Mouse (Mus musculus) neural tube, embryonic 13.5 days (tissue): ENCODE results near the gene Sergef. TPM values are rescaled to one million over a fixed set of nuclear protein-coding genes. Genes with fewer than 3 reads are reported as not detected.

Experiments used
- ATAC-seq: fragments of 200-750 bp; cut with Nextera tagmentation; 2 replicates; pipeline ENCODE4 v1.8.0; 2017; ENCODE audit warnings: low read depth, mild to moderate bottlenecking, moderate TSS enrichment, moderate library complexity
- H3K27ac ChIP-seq: fragments of 300-500 bp; sonication (generic); replicated peaks from 2 replicates; pipeline ENCODE4 v1.5.1; 2015; ENCODE audit warnings: moderate library complexity, mild to moderate bottlenecking, inconsistent platforms
- H3K27me3 ChIP-seq: fragments of 300-500 bp; sonication (generic); 2 replicates; pipeline ENCODE4 v1.6.1; 2015; ENCODE audit warnings: mild to moderate bottlenecking, inconsistent platforms
- H3K36me3 ChIP-seq: fragments of 300-500 bp; sonication (generic); 2 replicates; pipeline ENCODE4 v1.6.1; 2015; ENCODE audit warnings: mild to moderate bottlenecking, inconsistent platforms
- H3K4me1 ChIP-seq: fragments of 300-500 bp; sonication (generic); replicated peaks from 2 replicates; pipeline ENCODE4 v1.6.1; 2015; ENCODE audit warnings: inconsistent platforms
- H3K4me2 ChIP-seq: fragments of 300-500 bp; sonication (generic); 2 replicates; pipeline ENCODE4 v1.6.1; 2015; ENCODE audit warnings: inconsistent platforms, mild to moderate bottlenecking, moderate library complexity
- H3K4me3 ChIP-seq: fragments of 300-500 bp; sonication (generic); 2 replicates; pipeline ENCODE4 v1.5.1; 2015; ENCODE audit warnings: mild to moderate bottlenecking, inconsistent platforms
- H3K9ac ChIP-seq: fragments of 300-500 bp; sonication (generic); 2 replicates; pipeline ENCODE4 v1.6.1; 2015; ENCODE audit warnings: moderate library complexity, mild to moderate bottlenecking, inconsistent platforms
- H3K9me3 ChIP-seq: fragments of 300-500 bp; sonication (generic); 2 replicates; pipeline ENCODE4 v1.6.1; 2016; ENCODE audit warnings: inconsistent platforms
- WGBS: fragments of 180-500 bp; shearing (Covaris S2); methylation state at CpG from one replicate; pipeline ENCODE4 v1.1.7; 2015; 5-methylcytosine and 5-hydroxymethylcytosine counted together
- polyA plus RNA-seq: library from polyadenylated mRNA; unstranded; fragments of >200 nt; fragmentation: Nextera tagmentation; extraction: Ambion mirVana; gene quantifications from 2 replicates; pipeline ENCODE4 v1.2.1, GENCODE M21; 2015

Gene Sergef
- polyA plus RNA-seq, 1 experiment from 2014 or later: 30.7 TPM

- Histone ChIP-seq H3K4me1 (peaks cover 43% of the 10 kb centered on the region), H3K9ac (no peak overlapping the region), H3K9me3 (no peaks in the 10 kb centered on the region), H3K27ac (no peak overlapping the region), H3K27me3 (peaks cover 12% of the 10 kb centered on the region), H3K4me3 (no peak overlapping the region), H3K36me3 (no peaks in the 10 kb centered on the region), H3K4me2 (no peak overlapping the region)
- no peak for ATAC-seq
- WGBS: 82% methylated on average over 15 of the region's 15 CpGs
These were observed 235.8 kb downstream of the Sergef start for GRCm38 (mm10) chr7:46403616-46404485.

- peaks cover 58% of the 10 kb centered on the region for H3K4me1 ChIP-seq
- H3K9me3 ChIP-seq: no peaks in the 10 kb centered on the region
- no peak overlapping the region for H3K27ac ChIP-seq
These were observed 238.0 kb downstream of the Sergef start for GRCm38 (mm10) chr7:46401371-46402180.

GRCm38 (mm10) chr7:46400346-46400745 is 239.3 kb downstream of the Sergef start:
- Histone ChIP-seq H3K4me1 (peaks cover 65% of the 10 kb centered on the region), H3K36me3 (no peaks in the 10 kb centered on the region), H3K27me3 (peaks cover 39% of the 10 kb centered on the region), H3K4me2 (peak overlapping the region; percentile 65), H3K4me3 (peak overlapping the region; percentile 86), H3K27ac (no peak overlapping the region), H3K9me3 (no peaks in the 10 kb centered on the region), H3K9ac (peak overlapping the region; percentile 59)
- 44% methylated on average over 8 of the region's 8 CpGs for whole genome bisulfite sequencing
- no peak for ATAC-seq

More at GRCm38 (mm10) chr7:46401371-46402180, 238.0 kb downstream of the Sergef start:
- Histone ChIP-seq H3K36me3 (no peaks in the 10 kb centered on the region), H3K27me3 (peaks cover 31% of the 10 kb centered on the region), H3K4me3 (peak overlapping the region; percentile 12), H3K9ac (peak overlapping the region; percentile 45; the same call in 1 of the 2 replicates), H3K4me2 (peak overlapping the region; percentile 65)
- WGBS: 72% methylated on average over 3 of the region's 3 CpGs
- ATAC-seq: no peak

- Histone ChIP-seq H3K9ac (no peak overlapping the region), H3K4me2 (peak overlapping the region; percentile 65), H3K9me3 (no peaks in the 10 kb centered on the region), H3K36me3 (no peaks in the 10 kb centered on the region), H3K27ac (no peak overlapping the region), H3K27me3 (peaks cover 43% of the 10 kb centered on the region), H3K4me1 (peaks cover 65% of the 10 kb centered on the region), H3K4me3 (peak overlapping the region; percentile 86)
- 90% methylated on average over 1 of the region's 1 CpGs for WGBS
- ATAC-seq: no peak
These were observed 239.9 kb downstream of the Sergef start for GRCm38 (mm10) chr7:46399676-46400075.

- Histone ChIP-seq H3K9me3 (no peaks in the 10 kb centered on the region), H3K4me2 (peak overlapping the region; percentile 65), H3K4me3 (peak overlapping the region; percentile 86), H3K36me3 (no peaks in the 10 kb centered on the region), H3K27me3 (peaks cover 53% of the 10 kb centered on the region), H3K4me1 (peaks cover 64% of the 10 kb centered on the region), H3K9ac (peak overlapping the region; percentile 96; the same call in 1 of the 2 replicates), H3K27ac (no peak overlapping the region)
- WGBS: 63% methylated on average over 4 of the region's 4 CpGs
- ATAC-seq: no peak
These were observed 241.0 kb downstream of the Sergef start for GRCm38 (mm10) chr7:46398612-46399011.

GRCm38 (mm10) chr7:46397732-46398333 is 241.8 kb downstream of the Sergef start:
- no peak for ATAC-seq
- H3K9me3 ChIP-seq: no peaks in the 10 kb centered on the region
- peak overlapping the region; percentile 65 for H3K4me2 ChIP-seq
- no peaks in the 10 kb centered on the region for H3K36me3 ChIP-seq
- no peak overlapping the region for H3K27ac ChIP-seq
- 11% methylated on average over 70 of the region's 70 CpGs for WGBS
- peaks cover 62% of the 10 kb centered on the region for H3K4me1 ChIP-seq
- H3K4me3 ChIP-seq: peak overlapping the region; percentile 86
- peak overlapping the region; percentile 96 for H3K9ac ChIP-seq
- peaks cover 57% of the 10 kb centered on the region for H3K27me3 ChIP-seq

GRCm38 (mm10) chr7:46396928-46397731 is 242.5 kb downstream of the Sergef start:
- Histone ChIP-seq H3K27me3 (peaks cover 58% of the 10 kb centered on the region), H3K36me3 (no peaks in the 10 kb centered on the region), H3K9ac (peak overlapping the region; percentile 96), H3K4me1 (peaks cover 60% of the 10 kb centered on the region), H3K4me3 (peak overlapping the region; percentile 86), H3K27ac (peak overlapping the region; percentile 86), H3K4me2 (peak overlapping the region; percentile 65), H3K9me3 (no peaks in the 10 kb centered on the region)
- WGBS: under 1% methylated on average over 60 of the region's 64 CpGs
- peak; percentile 57 for ATAC-seq

GRCm38 (mm10) chr7:46396231-46396927 is 243.2 kb downstream of the Sergef start, which contains the start of gene Kcnc1:
Gene Kcnc1, plus strand, starts transcription at chr7:46396497.
- Histone ChIP-seq H3K4me3 (peak within 1 kb of the TSS; percentile 86), H3K9ac (peak within 1 kb of the TSS; percentile 96), H3K27me3 (peaks cover 65% of the 10 kb centered on the region), H3K9me3 (no peaks in the 10 kb centered on the region), H3K36me3 (no peaks in the 10 kb centered on the region), H3K4me2 (peak within 1 kb of the TSS; percentile 65), H3K27ac (peak within 1 kb of the TSS; percentile 86), H3K4me1 (peaks cover 53% of the 10 kb centered on the region)
- WGBS: under 1% methylated on average over 65 of the region's 93 CpGs
- peak; percentile 64 for ATAC-seq

GRCm38 (mm10) chr7:46395571-46395970 is 244.0 kb downstream of the Sergef start:
- Histone ChIP-seq H3K27me3 (peaks cover 66% of the 10 kb centered on the region), H3K4me3 (peak overlapping the region; percentile 86), H3K9ac (no peak overlapping the region), H3K9me3 (no peaks in the 10 kb centered on the region), H3K36me3 (no peaks in the 10 kb centered on the region), H3K4me1 (peaks cover 46% of the 10 kb centered on the region), H3K27ac (no peak overlapping the region), H3K4me2 (peak overlapping the region; percentile 65)
- ATAC-seq: no peak
- 44% methylated on average over 6 of the region's 6 CpGs for WGBS

- Histone ChIP-seq H3K4me2 (no peak overlapping the region), H3K27me3 (peaks cover 62% of the 10 kb centered on the region), H3K27ac (no peak overlapping the region), H3K4me1 (peaks cover 39% of the 10 kb centered on the region), H3K9ac (no peak overlapping the region), H3K36me3 (no peaks in the 10 kb centered on the region), H3K9me3 (no peaks in the 10 kb centered on the region), H3K4me3 (no peak overlapping the region)
- no peak for ATAC-seq
- WGBS: 66% methylated on average over 4 of the region's 4 CpGs
These were observed 244.7 kb downstream of the Sergef start for GRCm38 (mm10) chr7:46394933-46395332.
